Mouse (Mus musculus) 3134 (cell line): ENCODE measurements at regions not wholly inside any gene's neighbourhood (a gene's known extent, or its start where the extent isn't known, plus 50 kb on each side); places are given as distances from the start of the nearest gene placed in this dataset.

Source experiments
- DNase-seq: peaks from one replicate; pipeline ENCODE4 v3.0.0-alpha.2; 2011; ENCODE audit warnings: low spot score; ENCODE audit not compliant: insufficient read length; ENCODE audit errors: extremely low read depth

- DNase-seq = no peak
These were observed 1053.6 kb upstream of the Celf2 start for GRCm38 (mm10) chr2:8562948-8563347.

- DNase-seq = no peak
These were observed 1036.8 kb upstream of the Celf2 start for GRCm38 (mm10) chr2:8546116-8546515.

DNA sequence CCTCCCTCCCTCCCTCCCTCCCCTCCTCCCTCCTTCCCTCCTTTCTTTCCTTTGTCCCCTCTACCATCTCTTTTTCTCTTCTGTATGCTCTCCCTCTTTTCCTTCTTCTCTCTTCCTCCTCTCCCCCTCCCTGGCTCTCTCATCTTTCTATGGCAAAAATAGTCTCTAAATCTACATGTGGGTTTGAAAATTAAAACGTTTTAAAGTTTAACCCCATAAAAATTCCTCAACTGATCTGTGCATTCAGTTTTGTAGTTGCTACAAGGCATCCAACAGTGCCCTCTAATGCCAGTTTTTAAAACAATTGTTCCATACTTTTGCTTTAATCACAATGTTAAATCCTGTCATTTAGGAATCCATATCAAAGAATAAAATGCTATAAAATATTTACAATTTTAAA lies 1027.5 kb upstream of the Celf2 start:
- no peak for DNase-seq

- DNase-seq = no peak
These were observed 989.1 kb upstream of the Celf2 start for GRCm38 (mm10) chr2:8498466-8498865.

DNA sequence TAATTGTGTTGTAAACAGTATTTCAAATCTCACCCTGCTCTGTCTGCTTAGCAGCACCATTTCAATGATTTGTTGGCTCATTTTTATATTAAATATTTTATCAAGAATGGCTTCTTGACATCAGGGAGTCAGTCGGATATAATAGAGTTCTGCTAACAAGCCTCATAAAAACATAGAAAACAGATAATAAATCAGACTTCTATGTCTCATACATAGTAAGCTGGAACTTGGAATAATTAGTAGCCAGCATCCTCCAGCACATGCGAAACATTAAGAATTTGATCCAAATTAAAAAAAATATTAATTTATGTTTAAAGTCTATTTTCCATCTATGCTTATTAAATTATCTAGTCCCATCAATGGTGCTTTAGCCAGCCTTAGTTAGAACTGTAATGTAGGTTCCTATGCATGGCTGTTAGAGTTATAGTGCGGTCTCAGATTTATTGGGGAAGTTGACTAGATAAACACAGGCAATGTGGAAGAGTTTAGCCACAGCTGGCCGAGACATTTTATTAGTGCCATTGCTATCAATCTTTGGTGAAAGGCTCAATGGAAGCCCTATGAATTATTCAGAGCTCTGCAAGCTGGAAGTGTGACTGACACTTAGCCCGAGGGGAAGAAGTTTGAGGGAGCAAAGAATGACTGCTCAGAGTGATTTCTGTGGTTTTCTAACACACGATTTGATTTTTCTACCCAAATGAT lies 968.6 kb upstream of the Celf2 start:
- no peak for DNase-seq

GRCm38 (mm10) chr2:8470546-8470945 lies 961.2 kb upstream of the Celf2 start:
- DNase-seq = no peak

DNA sequence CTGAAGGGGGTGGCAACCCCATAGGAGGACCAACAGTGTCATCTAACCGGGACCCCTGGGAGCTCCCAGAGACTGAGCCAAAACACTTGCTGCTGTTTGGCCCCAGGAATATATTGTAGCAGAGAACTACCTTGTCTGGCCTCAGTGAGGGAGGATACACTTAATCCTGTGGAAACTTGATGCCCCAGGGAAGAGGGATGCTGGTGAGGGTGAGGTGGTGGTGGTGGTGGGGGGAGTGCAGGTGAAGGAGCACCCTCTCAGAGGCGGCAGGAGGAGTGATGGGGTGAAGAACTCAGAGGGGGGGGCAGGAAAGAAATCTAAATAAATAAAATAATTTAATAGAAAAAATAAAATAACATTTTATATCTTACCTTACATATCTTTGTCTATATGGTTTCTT lies 959.6 kb upstream of the Celf2 start:
- no peak for DNase-seq

GRCm38 (mm10) chr2:8468351-8468750 lies 959.0 kb upstream of the Celf2 start:
- DNase-seq = no peak

DNA sequence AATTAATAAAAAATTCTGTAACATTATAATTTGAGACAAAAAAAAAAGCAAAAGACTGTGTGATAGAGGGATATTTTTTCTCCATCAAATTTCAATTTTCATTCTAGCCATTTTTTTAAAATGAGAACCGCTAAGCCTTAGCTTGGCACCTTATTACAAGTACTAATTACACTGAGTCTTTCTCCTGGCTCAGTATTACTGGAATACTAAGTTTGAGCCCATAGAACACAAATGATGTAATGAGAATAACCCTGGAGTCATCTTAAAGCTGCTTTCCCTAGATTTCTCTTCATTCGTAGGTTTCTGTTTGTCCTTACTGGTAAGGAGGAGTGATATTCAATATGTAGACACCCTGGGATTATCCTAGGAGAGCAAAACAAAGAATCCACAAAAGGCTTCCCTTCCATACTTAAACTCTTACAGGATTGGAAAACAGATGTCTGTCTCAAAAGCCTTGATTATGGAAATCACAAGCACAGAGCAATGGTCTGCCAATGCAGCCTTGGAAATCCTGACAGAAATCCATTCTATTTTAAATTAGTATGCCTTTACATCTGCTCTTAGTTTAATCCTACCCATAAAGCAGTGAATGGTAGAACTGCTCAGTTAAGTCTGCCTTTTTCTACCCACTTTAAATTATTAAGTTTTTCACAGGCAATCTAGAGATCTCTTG lies 958.3 kb upstream of the Celf2 start:
- no peak for DNase-seq

GRCm38 (mm10) chr2:8452566-8453243 lies 943.3 kb upstream of the Celf2 start:
- DNase-seq = no peak

- no peak for DNase-seq
These were observed 931.9 kb upstream of the Celf2 start for GRCm38 (mm10) chr2:8441230-8441629.

DNA sequence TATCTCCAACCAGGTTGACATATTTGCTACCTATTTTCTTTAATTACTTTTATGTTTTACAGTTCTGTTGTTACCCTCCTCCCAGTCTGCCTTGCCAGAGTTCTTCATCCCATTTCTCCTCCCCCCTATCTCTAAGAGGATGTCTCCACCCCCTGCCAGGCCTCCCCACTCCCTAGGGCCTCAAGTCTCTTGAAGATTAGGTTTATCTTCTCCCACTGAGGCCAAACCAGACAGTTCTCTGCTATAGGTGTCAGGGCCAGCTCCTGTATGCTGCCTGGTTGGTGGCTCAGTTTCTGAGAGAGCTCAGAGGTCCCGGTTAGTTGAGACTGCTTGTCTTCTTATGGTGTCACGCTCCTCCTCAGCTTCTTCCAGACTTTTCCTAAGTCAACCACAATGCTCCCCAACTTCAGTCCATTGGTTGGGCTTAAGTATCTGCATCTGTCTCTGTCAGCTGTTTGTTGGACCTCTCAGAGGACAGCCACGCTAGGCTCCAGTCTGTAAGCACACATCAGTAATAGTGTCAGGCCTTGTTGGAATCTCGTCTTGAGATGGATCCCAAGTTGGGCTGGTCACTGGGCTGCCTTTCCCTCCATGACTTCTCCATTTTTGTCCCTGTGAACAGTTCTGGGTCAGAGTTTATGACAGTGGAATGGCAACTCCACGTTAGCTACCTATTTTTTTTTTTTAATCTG lies 920.4 kb upstream of the Celf2 start:
- DNase-seq = no peak

- no peak for DNase-seq
These were observed 918.8 kb upstream of the Celf2 start for GRCm38 (mm10) chr2:8428145-8428544.

GRCm38 (mm10) chr2:8427720-8428119 lies 918.4 kb upstream of the Celf2 start:
- DNase-seq = no peak

- DNase-seq = no peak
These were observed 906.6 kb upstream of the Celf2 start for GRCm38 (mm10) chr2:8415917-8416316.

GRCm38 (mm10) chr2:8394128-8394527 lies 884.8 kb upstream of the Celf2 start:
- DNase-seq = no peak

DNA sequence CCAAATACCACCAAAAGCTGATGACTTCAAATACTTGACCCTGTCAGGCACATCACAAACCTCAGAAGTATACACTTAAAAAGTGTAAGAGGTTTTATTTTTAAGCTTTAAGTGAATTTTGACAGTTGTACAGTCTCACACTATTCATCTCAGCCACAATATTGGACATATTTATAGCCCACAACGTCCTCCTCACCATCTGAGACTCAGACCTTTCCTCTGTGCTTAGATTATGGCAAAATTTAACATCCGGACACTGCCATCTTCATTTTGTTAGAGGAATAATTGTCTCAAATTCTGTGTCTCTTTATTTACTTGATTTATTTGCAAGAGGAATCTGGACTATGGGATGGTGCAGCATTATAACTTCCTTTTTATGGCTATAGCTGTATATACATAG lies 880.2 kb upstream of the Celf2 start:
- no peak for DNase-seq

DNA sequence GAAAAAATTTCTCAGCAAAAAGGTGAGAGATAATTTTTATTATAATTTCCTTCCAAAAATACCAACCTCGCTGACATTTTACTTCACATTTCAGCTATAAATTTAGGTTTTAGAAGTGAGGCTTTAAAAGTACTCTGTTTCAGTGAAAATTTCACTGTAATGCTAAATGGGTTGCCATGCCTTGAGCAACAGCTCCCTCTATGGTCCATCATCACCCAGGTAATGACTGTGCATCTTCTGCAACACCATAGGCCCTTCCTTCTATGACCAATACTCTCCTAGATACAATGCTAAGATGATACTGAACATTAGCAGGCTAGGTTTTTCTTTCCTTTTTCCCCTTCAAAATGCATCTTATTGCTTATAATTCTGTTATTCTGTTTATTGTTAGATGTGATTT lies 870.9 kb upstream of the Celf2 start:
- no peak for DNase-seq

DNA sequence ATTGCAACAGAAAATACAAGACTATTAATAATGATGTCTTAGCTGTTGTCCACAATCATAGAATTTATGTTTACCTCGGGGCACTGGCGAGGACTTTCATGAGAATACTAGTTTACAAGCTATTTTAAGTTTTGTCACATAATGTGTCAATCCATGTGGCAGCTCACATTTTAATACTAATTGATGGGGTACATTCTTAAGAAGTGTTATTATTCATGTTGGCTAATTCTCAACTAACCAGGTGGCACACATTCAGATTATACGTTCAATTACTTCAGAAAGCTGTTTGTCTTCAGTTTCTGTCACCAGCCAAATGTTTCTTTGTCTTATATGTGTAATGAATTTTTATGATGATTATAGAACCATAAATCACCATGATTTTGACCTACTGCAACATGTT lies 870.2 kb upstream of the Celf2 start:
- DNase-seq = no peak

- no peak for DNase-seq
These were observed 838.5 kb upstream of the Celf2 start for GRCm38 (mm10) chr2:8347867-8348266.

- no peak for DNase-seq
These were observed 835.4 kb upstream of the Celf2 start for GRCm38 (mm10) chr2:8344748-8345147.
